Mouse (Mus musculus): ENCODE data around the gene Pdpk1. TPM values are rescaled to one million over a fixed set of nuclear protein-coding genes. Genes with fewer than 3 reads are reported as not detected.

The Pdpk1 gene
- total and polyA plus RNA-seq, 3 experiments = 18.3 to 26.9 (median 19.0) TPM

GRCm38 (mm10) chr17:24139256-24139655 is 11.5 kb downstream of the Pdpk1 start:
- Histone ChIP-seq H3K4me1 (ENCODE audit: control insufficient read depth in 1 of 2, insufficient read depth in 2 of 2, low read length in 2 of 2) (peaks cover 10 to 19% of the 10 kb centered on the region in 2 experiments), H3K4me3 (ENCODE audit: control insufficient read depth in 1 of 2, insufficient read depth in 1 of 2, low read depth in 2 of 2, low read length in 2 of 2) (no peak overlapping the region), H3K36me3 (ENCODE audit: control insufficient read depth in 1 of 2, insufficient read depth in 2 of 2, low read length in 2 of 2) (peaks cover 0 to 23% of the 10 kb centered on the region in 2 experiments; a peak in 2 of 4 replicates), H3K9me3 (replicated peaks; ENCODE audit: insufficient read depth, low read length) (no peaks in the 10 kb centered on the region), H3K27ac (ENCODE audit: control insufficient read depth, low read depth, low read length) (no peak overlapping the region), H3K27me3 (ENCODE audit: control insufficient read depth in 1 of 2, insufficient read depth in 2 of 2, low read length in 2 of 2) (no peaks in the 10 kb centered on the region), H3K79me2 (ENCODE audit: control insufficient read depth, insufficient read depth, low read length, poor library complexity) (peaks cover 43% of the 10 kb centered on the region), H3K9ac (ENCODE audit: control insufficient read depth, low read depth, low read length, poor library complexity, severe bottlenecking) (no peak overlapping the region)
- DNase-seq (ENCODE audit: low read depth, low spot score) = no peak
- no peak for TF ChIP-seq TBP (IDR thresholded peaks at IDR 0.05; ENCODE audit: low read depth, low read length)
- no peak for TF ChIP-seq ETS1 (IDR thresholded peaks at IDR 0.05; ENCODE audit: low read depth, low read length)
- no peak for TF ChIP-seq MAZ (IDR thresholded peaks at IDR 0.05; ENCODE audit: low read depth, low read length)
- TF ChIP-seq E2F4 (IDR thresholded peaks at IDR 0.05; ENCODE audit: borderline replicate concordance, low read depth, low read length) = no peak
- TF ChIP-seq SIN3A (IDR thresholded peaks at IDR 0.05; ENCODE audit: low read length) = no peak
- TF ChIP-seq TAL1 (IDR thresholded peaks at IDR 0.05; ENCODE audit: low read length) = no peak
- TF ChIP-seq TCF12 (IDR thresholded peaks at IDR 0.05; ENCODE audit: low read depth, low read length) = no peak
- TF ChIP-seq POLR2AphosphoS2 (IDR thresholded peaks at IDR 0.05; ENCODE audit: low read length) = no peak
- TF ChIP-seq USF2 (IDR thresholded peaks at IDR 0.05; ENCODE audit: borderline replicate concordance in 1 of 2, insufficient read depth in 1 of 2, low read depth in 1 of 2, low read length in 2 of 2) = no peak
- no peak for TF ChIP-seq MEF2A (IDR thresholded peaks at IDR 0.05; ENCODE audit: extremely low read depth, insufficient replicate concordance, low read depth, low read length, poor library complexity, severe bottlenecking)
- no peak for TF ChIP-seq MYB (IDR thresholded peaks at IDR 0.05; ENCODE audit: low read depth, low read length)
- no peak for TF ChIP-seq BHLHE40 (IDR thresholded peaks at IDR 0.05; ENCODE audit: borderline replicate concordance, low read depth, low read length)
- no peak for TF ChIP-seq CHD1 (IDR thresholded peaks at IDR 0.05; ENCODE audit: low read depth, low read length)
- no peak for TF ChIP-seq HCFC1 (IDR thresholded peaks at IDR 0.05; ENCODE audit: low read depth, low read length)
- no peak for TF ChIP-seq MAX (IDR thresholded peaks at IDR 0.05; ENCODE audit: low read length)
- TF ChIP-seq POLR2A (IDR thresholded peaks at IDR 0.05; ENCODE audit: control insufficient read depth in 1 of 2, insufficient read depth in 1 of 2, low read depth in 1 of 2, low read length in 2 of 2, poor library complexity in 1 of 2) = no peak

- Histone ChIP-seq H3K4me1 (ENCODE audit: control insufficient read depth in 1 of 2, insufficient read depth in 2 of 2, low read length in 2 of 2) (peaks cover 15 to 23% of the 10 kb centered on the region in 2 experiments), H3K27me3 (ENCODE audit: control insufficient read depth in 1 of 2, insufficient read depth in 2 of 2, low read length in 2 of 2) (no peaks in the 10 kb centered on the region), H3K9me3 (replicated peaks; ENCODE audit: insufficient read depth, low read length) (no peaks in the 10 kb centered on the region), H3K79me2 (ENCODE audit: control insufficient read depth, insufficient read depth, low read length, poor library complexity) (peaks cover 47% of the 10 kb centered on the region), H3K9ac (ENCODE audit: control insufficient read depth, low read depth, low read length, poor library complexity, severe bottlenecking) (no peak overlapping the region), H3K4me3 (ENCODE audit: control insufficient read depth in 1 of 2, insufficient read depth in 1 of 2, low read depth in 2 of 2, low read length in 2 of 2) (no peak overlapping the region), H3K36me3 (ENCODE audit: control insufficient read depth in 1 of 2, insufficient read depth in 2 of 2, low read length in 2 of 2) (peaks cover 2 to 31% of the 10 kb centered on the region in 2 experiments; a peak in 2 of 4 replicates), H3K27ac (ENCODE audit: control insufficient read depth, low read depth, low read length) (no peak overlapping the region)
- TF ChIP-seq ZC3H11A (IDR thresholded peaks at IDR 0.05; ENCODE audit: low read depth, low read length) (no peak), TCF12 (IDR thresholded peaks at IDR 0.05; ENCODE audit: low read depth, low read length) (no peak), ELF1 (IDR thresholded peaks at IDR 0.05; ENCODE audit: low read depth, low read length) (no peak), NRF1 (IDR thresholded peaks at IDR 0.05; ENCODE audit: insufficient read depth, low read depth, low read length, poor library complexity, severe bottlenecking) (no peak), TAL1 (IDR thresholded peaks at IDR 0.05; ENCODE audit: low read length) (no peak), UBTF (IDR thresholded peaks at IDR 0.05; ENCODE audit: borderline replicate concordance, insufficient read depth, low read depth, low read length) (no peak), GABPA (IDR thresholded peaks at IDR 0.05; ENCODE audit: low read depth, low read length) (no peak), E2F4 (IDR thresholded peaks at IDR 0.05; ENCODE audit: borderline replicate concordance, low read depth, low read length) (no peak), POLR2A (IDR thresholded peaks at IDR 0.05; ENCODE audit: control insufficient read depth in 1 of 2, insufficient read depth in 1 of 2, low read depth in 1 of 2, low read length in 2 of 2, poor library complexity in 1 of 2) (no peak), MAX (IDR thresholded peaks at IDR 0.05; ENCODE audit: low read length) (no peak), ETS1 (IDR thresholded peaks at IDR 0.05; ENCODE audit: low read depth, low read length) (no peak), USF2 (IDR thresholded peaks at IDR 0.05; ENCODE audit: borderline replicate concordance in 1 of 2, insufficient read depth in 1 of 2, low read depth in 1 of 2, low read length in 2 of 2) (no peak), RCOR1 (IDR thresholded peaks at IDR 0.05; ENCODE audit: low read depth, low read length) (no peak), MYB (IDR thresholded peaks at IDR 0.05; ENCODE audit: low read depth, low read length) (no peak), GATA1 (IDR thresholded peaks at IDR 0.05; ENCODE audit: low read depth, low read length) (no peak), CHD2 (IDR thresholded peaks at IDR 0.05; ENCODE audit: low read length) (no peak), POLR2AphosphoS2 (IDR thresholded peaks at IDR 0.05; ENCODE audit: low read length) (no peak), MYC (IDR thresholded peaks at IDR 0.05; ENCODE audit: low read depth, low read length) (no peak)
- DNase-seq (ENCODE audit: low read depth, low spot score) = no peak
Measured at GRCm38 (mm10) chr17:24137226-24137880, 13.4 kb downstream of the Pdpk1 start.
